Mouse (Mus musculus) Muller cell, postnatal 12 days (primary cell): ENCODE data around the gene Ccdc86.
A peak's percentile ranks its signal among the peaks of the same experiment; 100 is the strongest.

ENCODE experiments used
- DNase-seq: peaks from one replicate; pipeline ENCODE4 v3.0.0-alpha.2; 2015; ENCODE audit errors: inconsistent ontology term

Gene Ccdc86

DNA sequence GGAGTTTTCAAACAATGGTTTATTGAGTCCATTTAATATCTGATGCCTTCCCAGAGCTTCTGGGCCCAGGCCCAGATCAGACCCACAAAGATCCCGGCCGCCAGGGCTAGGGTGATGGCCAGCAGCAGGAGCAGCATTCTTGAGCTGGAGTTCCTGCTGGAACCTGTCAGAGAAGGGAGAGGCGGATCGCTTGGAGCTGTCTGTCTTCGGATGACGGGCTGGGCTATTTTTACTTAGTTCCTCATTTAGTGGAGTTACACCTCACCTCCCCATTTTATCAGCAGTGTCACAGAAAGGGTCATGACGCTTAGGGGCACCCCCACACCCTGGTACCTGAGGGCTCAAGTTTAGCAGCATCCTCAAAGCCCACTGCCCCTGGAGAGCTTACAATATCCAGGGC, 34.8 kb downstream of the Ccdc86 start:
- DNase-seq = peak; percentile 30

DNA sequence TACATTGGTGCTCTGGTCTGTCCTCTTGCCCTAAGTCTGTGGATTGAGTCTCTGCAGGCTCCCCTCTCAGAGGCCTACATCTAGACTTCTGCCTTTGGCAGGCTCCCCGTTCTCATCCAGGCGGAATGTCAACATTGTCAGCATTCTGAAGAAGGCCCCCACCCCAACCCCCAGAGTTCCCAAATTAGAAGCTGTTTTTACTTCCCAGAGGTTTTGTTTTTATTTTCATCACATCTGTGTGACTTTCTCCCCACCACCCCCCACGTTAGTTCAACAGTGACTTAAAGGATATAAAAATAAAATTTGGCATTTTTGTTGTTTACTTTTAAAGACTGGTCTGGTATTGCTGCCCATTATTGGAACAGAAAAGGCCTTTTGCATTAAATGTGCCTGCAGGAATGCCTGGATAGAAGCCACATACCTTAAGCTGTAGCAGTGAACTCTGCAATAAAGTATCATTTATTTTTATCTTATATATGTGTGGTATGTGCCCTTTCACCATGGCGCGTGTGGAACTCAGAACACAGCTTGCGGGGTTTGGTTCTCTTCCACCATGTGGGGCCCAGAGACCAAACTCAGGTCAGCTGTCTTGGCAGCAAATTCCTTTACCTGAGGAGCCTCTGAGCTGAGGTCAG, 39.9 kb downstream of the Ccdc86 start:
- DNase-seq = no peak

DNA sequence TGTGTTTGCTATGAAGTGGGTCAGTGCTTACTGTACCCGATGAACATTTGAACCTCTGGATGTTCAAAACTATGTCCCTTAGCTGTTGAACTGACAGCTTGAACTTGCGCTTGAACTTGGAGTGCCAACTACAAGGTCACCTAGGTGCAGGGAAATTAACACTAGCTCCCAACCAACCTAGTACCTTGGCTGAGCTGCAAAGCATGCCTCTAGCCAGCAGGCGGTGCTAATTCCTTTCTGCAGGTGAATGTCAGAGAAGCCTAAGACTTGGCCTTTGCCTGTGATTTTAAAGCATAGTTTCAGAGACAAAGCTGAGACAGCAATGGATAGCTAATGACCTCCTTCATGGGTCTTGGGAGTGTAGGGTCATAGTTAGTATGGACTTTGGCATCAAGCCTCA, 41.2 kb downstream of the Ccdc86 start:
- DNase-seq = no peak

DNA sequence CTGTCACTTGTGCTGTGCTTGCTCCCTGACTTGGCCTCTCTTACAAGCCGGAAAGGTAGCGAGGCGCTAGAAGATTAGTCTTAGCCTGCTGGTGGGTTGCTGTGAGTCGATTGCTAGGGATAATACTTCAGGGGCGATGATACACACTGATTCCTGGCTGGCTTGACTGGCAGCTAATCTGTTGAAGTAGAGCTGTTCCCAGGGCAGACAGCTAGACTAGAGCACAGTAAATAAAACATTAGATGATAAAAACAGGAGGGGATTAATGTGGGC, 43.4 kb downstream of the Ccdc86 start:
- no peak for DNase-seq

DNA sequence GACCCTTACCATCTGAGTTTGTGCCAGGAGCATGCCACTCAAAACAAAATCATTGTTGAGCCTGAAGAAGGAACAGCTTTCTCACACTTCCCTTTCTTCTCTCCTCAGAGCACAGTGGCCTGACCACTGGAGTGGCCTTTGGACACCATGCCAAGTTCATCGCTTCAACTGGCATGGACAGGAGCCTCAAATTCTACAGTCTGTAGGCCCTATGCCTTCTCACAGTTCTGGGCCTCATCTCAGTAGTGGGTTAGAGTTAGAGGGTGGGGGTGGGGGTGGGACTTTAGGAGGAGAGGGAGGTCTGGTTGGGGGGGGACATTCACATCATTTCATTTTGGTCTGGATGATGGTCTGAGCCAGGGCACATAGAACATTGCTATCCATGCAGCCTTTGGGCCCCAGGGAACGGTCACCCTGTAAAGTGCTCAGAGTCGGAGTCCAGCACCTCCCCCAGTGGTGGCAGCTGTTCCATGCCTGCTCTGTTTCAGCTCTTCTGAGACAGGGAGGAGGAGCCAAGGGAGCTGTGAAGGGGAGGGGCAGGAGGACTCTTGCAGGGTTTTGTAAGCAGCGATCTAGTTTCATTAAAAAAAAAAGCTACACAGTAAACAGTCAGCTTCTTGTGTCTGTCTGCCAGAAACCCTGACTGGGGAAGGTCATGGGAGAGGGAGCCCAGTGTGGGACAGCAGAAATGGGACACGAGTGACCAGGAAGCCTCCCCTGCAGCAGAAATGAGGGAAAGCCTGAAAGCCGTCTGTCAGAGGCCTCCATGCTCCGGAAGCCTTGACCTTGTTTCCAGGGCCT, 43.9 kb downstream of the Ccdc86 start:
- peak; percentile 63 for DNase-seq

DNA sequence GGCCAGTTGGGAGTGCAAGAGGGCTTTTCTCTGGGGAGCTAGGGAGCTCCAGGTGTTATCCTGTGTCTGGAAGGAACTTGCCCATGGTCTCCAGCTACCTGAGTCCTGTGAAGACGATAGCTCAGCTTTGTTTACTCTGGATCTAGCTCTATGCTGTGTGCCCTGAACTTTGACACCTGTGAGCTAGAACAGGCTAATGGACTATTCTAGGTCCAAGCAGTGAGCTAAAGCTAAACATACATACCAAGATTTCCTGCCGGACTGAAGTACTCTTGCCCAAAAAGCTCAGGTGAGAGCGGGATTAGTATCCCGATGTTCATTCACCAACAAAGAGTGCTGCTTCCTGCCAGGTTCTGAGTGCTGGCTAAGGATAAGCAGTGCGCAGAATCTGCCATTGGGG, 44.6 kb downstream of the Ccdc86 start:
- DNase-seq = no peak

DNA sequence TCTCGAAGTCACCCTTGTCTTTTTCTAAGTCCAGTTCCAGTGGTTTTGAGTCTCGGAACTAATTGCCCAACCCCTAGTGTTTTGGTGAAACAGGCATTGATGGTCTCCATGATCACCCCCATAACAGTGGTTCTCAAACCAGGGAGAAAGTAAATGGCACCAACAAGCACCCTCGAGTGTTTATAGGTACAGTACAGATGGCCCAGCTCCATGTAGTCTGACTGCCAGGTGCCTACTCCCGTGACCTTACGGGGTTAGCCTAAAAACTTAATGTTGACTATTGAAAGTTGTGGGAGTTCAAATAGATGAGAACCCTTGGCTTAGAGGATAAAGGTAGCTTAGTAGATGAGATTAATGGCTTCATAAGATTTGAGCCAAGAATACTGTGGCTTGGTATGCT, 48.0 kb downstream of the Ccdc86 start:
- DNase-seq = no peak

DNA sequence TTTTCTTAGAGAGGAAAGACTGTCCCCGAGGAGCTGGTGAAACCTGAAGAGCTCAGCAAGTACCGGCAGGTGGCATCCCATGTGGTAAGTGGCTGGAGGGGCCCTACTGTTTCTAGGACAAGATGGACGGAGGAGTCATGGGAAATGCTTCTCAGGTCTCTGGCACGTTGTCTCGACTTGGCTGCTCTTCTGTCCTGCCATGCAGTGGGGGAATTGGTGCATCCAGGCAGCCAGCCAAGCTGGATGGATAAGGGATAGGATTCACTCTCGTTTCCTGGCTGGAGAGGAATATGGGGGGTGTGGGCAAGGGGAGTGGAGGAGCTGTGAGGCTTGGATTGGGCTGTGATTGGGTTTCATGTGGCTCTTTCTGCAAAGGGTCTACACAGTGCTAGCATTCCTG, 48.8 kb downstream of the Ccdc86 start:
- DNase-seq = no peak

DNA sequence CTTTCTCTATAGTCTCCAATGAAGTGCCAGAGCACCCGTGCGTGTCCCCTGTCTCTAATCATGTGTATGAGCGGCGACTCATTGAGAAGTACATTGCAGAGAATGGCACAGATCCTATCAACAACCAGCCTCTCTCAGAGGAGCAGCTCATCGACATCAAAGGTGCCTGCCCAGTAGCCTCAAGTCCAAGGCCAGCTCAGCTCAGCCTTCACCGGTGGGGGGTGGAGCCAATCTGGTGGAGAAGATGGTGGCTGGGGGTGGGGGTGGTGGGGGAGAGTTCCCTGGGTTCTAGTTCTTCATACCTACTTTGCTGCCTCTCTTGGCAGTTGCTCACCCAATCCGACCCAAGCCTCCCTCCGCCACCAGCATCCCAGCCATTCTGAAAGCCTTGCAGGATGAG, 51.6 kb downstream of the Ccdc86 start:
- no peak for DNase-seq

DNA sequence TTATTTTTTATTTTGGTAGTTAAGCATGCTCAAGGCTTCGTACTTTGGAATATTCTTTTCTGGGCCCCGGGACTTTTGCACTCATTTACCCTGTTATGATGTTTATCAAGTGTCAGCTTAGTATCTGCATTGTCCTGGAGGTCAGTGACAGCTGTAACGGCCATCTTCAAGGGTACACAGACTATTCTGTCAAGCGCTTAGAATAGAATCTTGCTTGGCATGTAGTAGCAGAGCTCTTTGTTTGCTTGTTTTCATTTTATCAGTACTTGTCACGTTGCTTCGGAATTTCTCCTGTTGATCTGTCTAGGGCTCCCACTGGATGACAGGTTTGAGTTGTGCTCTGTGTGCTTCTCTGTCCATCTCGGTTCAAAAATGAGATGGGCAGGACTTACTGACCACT, 52.2 kb downstream of the Ccdc86 start:
- no peak for DNase-seq

DNA sequence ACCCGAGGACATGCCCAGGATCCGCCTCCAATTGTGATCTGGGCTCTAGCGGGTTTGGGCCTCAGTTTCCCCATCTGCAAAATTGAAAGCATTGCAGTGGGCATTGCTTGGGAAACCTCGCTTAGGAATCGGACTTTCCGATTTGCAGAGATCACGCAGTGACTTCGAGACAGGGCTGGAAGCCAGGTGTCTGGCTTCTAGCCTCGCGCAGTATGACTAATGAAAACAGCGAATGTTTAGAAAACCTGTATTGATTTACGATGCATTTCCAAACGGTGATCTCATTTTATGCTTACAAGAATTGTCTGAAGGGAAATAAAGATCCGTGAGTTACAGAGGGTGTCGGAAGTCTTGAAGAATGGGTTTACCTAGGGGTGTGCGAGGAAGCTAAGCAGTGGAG, 53.4 kb downstream of the Ccdc86 start:
- peak; percentile 32 for DNase-seq

DNA sequence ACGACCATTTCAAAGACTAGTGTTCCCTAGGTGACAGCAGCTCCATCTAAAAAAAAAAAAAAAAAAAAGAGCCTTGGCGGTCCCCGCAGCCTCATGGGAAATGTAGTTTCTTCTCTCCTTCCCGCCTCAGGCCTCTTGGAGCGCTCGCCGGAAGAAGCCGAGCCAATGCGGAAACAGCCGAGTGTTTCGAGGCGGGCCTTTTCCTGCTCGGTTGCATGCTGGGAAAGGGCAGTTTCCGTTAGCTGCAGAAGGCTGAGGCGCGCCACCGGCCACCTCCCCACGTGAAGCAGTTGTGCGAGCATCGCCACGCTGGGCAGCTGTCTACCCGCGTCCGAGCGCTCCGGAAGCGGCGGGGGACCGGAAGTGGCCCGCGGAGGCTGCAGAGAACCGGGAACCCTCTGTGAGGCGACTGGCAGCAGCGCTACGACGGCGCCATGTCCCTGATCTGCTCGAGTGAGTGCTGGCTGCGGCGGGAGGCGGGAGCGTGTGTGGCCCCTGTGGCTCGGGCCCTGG, 54.0 kb downstream of the Ccdc86 start, which contains the start of gene Prpf19:
Prpf19 (plus strand) TSS at position 216 of the 513 bp plus-strand sequence.
- DNase-seq = peak; percentile 96

DNA sequence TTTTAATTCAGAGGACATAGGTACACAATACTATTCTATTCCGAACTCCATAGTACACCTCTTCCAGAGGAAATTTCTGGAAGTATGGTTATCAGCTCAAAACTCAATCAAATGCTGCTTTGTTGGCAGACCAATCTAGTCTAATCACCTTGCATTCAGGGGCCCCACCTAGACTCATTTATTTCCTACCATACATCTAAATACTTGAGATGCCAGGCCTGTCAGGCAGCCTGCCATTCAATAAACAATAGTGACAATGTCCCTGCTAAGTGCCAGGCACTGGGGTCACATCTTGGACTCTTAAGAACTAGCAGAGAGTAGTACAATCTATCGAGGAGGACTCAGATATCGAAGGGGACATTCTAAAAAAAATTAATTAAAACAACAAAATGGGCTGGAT, 56.9 kb downstream of the Ccdc86 start:
- no peak for DNase-seq
